Mouse (Mus musculus) CD8-positive naive resting alpha-beta T cell, adult 2 months (primary cell): ENCODE measurements around the gene Ppfibp1.
"Not testable (repeated sequence)": the region's sequence is repeated elsewhere in the genome, so short reads cannot be mapped to it uniquely, and the experiment has no call there.

Experiments used
- DNase-seq, 2 experiments: peaks; one replicate each; pipeline ENCODE4 v3.0.0; 2022; ENCODE audit warnings: low read depth in 2 of 2, low spot score in 2 of 2

Ppfibp1 gene

DNA sequence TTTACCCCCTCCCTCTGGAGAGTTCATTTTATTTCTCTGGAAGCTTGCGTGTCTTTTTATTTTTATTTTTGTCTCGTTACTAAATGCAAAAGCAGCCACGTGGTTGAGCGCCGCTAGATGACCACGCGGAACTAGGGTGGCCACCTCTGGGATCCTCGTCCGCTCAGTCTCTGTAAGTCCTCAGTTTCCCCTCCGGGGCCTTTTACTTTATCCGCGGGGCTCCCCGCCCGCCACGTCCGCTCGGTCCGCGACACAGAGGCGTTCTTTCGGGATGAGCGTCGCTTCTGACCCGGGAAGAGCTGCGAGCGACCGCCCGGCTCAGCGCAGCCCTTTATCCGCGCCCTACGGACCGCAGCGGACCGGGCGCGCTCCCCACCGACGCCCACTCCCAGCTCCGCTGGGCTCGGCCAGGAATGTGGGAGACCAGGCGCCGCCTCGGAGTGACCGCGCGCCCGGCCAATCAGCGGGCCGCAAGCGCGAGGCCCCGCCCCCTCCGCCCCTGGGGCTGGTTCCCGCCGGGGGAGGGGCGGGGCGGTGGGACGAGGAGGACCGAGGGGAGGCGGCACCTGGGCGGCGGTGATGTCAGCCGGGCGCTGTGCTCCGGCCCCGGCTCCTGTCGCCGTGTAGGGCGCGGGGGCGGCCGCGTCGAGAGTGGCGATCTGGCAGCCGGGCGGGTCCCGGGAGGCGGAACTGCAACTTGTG lies at the start of gene Ppfibp1:
Ppfibp1 (plus strand) TSS at position 530 of the 702 bp plus-strand sequence.
- DNase-seq: peak; percentile 67 to 69

DNA sequence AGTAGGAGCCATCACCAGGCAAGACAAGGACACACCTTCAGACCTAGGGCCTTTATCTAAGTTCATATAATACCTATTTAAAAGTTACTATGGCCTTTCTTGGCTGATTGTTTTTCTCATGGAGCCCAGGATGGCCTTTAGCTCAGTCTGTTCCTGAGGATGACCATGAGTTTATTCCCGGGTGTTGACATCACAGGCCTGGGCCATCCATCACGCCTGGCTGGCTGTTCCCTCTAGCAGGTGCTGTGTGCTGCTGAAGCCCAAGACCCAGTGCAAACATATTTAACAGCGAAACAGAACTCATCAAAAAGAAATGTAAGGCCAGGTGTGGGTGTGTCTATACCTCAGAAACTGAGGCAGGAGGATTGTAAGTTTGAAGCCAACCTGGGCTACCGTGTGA lies 49.4 kb upstream of the Ppfibp1 start:
- DNase-seq: no peak

DNA sequence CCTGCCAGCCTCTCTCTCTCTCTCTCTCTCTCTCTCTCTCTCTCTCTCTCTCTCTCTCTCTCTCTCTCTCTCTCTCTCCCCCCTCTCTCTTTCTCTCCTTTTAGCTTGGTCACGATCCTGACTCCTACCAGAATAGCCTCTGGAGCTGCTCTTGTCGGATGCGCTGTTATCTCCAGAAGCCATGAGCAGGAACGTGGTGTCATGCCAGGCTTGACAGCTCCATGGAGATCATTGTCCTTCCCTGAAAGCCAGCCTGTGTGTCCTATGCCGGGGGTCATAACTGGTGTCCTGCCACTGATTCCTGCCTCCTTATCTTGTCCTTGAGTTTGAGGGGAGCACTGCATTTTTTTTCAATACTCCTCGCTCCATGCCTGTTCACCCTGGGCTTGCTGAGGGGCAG lies 43.4 kb upstream of the Ppfibp1 start:
- no peak for DNase-seq

DNA sequence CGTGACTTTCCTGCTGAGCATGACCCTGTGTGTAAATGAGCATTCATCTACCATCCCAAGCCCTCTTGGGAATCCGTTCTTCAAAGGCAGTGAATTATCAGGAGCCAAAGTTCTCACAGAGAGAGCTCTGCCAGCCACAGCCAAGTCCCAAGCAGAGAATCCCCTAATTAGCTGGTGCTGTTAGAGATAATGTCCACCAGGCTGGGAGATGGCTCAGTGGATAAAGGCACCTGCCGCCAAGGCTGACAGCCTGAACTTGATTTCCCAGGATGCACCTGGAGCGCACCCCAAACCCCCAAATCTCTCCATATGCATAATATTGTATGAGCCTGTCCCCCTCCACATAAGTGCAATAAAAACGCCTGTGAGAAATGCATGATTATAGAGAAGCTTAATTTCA lies 42.9 kb upstream of the Ppfibp1 start:
- no peak for DNase-seq

DNA sequence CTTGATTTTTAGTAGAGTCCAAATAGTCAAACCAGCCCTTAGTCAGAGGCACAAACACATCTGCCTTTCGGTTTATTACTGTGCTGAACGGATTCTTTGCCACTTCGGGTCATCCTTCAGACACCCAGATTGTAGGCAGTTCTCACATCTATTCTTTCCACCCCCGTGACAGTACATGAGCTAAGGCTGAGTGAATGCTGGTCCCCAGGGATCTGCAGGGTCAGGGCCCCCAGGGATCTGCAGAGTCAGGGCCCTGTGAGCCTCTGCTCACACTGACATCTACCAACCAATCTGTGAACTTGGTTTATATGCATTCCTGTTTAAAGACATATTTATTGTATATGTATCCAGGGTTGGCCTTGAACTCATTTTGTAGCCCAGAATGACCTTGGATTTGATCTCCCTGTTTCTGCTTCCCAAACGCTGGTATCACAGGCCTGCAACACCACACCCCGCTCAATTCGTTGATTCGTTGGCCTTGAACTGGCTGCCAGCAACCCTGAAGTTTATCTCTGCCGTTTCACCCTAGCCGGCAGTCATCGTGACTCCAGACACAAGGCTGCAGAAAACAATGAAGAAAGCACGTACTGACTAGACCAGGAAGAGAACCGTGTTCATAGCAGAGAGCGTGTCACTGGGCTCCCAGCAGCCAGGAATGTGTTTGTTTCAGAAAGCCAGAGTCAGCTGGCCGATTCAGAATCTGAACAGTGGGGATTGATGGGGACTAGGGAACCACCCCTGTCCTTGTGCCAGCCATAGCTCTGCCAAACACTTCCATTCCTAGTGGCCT lies 42.1 kb upstream of the Ppfibp1 start:
- DNase-seq: no peak

DNA sequence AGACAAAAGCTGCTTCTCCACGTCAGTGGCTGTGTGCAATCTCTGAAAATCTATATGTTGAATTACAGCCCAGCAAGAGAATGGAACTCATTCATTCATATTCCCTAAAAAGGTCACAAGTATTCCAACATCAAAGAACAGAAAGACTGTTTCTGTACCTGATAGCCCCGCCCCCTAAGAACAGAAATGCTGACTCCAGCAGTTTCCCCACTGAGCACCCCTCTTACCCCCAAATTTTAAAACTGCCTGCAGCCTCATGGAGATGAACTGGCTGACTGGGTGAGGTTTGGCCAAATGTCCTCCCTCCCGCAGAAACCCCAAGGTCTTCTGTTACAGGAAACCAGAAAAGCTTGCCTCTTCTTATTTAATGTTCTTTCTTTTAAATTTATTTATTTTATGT lies 40.9 kb upstream of the Ppfibp1 start:
- DNase-seq: no peak

DNA sequence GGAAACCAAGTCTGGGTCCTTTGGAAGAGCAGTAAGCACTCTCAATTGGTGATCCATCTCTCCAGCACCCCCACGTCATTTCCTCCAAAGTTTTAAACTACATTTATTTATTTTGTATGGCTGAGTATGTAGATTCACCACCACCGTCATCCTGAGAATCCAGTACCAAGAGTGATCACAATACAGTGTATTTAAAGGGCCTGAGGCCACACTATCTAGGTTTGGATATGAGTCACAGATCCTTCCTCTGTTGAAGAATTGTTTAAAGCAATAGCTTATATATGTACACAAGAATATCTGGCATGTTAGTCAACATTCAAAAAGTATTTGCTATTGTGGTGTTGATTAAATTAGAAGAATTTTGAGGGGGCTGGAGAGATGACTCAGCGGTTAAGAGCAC lies 40.0 kb upstream of the Ppfibp1 start:
- no peak for DNase-seq

DNA sequence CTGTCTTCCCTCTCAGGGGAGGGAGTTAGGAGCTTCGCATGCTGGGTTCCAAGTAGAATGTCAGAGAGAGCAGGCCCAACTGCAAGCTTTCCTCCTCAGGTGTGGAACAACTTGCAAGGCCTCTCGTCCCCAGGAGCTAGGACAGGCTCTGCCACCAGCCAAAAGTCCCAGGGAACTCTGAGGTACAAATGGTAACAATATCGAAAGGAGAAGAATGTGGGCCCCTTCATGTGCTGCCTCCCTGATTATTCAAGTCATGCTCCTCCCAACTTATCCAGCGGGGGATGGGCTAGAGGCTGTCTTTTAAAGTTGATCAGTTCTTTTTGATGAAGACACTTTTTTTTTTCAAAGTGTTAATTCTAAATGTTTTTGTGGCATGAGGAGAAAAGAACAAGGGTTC lies 38.2 kb upstream of the Ppfibp1 start, which contains the start of gene Smco2:
Smco2 (plus strand) TSS at position 55 of the 400 bp plus-strand sequence.
- DNase-seq: no peak

DNA sequence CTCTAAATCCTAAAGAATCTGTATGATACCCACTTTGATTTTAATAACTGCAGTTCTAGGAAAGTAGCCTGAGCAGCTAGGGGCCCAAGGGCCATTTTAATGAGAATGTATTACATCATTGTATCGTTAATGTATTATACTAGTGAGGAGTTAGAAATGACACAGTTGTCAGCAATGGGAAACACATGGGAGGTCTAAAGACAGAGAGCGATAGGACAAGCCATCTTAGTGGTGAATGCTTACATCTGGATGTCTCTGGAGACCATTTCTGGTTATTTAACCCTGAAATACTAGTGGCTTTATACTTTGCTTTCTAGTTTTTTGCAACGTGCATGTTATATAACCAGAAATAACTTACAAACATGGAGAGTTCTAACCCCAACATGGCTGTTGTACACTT lies 36.4 kb upstream of the Ppfibp1 start:
- no peak for DNase-seq

DNA sequence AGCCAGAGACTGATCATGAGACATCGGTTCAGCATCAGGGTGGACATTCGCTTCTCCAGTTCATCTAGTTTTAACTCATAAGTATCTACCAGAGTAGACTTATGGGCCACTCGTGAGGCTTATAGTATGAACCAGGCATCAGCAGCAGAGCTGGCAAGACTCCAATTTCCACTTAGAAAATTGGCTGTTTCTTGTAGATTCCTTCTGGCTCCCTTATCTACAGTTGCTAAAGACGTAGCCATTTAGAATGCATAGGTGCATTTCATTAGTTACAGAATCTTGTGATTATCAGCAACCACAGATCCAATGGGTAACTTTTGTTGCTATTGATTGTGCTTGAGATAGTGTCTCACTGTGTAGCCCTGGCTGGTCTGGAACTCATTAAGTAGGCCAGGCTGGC lies 35.5 kb upstream of the Ppfibp1 start:
- no peak for DNase-seq

DNA sequence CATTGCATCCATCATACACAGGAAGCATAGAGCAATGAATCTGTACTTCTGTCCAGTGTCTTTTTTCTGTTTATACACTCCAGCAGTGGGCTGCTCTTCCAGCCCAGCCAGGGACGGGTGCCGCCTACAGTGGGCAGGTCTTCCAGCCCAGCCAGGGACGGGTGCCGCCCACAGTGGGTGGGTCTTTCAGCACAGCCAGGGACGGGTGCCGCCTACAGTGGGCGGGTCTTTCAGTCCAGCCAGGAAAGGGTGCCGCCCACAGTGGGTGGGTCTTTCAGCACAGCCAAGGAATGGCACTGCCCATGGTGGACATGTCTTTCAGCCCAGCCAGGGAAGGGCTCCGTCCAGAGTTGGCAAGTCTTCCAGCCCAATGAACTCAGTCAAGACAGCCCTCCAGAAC lies 33.1 kb upstream of the Ppfibp1 start:
- DNase-seq: no peak

DNA sequence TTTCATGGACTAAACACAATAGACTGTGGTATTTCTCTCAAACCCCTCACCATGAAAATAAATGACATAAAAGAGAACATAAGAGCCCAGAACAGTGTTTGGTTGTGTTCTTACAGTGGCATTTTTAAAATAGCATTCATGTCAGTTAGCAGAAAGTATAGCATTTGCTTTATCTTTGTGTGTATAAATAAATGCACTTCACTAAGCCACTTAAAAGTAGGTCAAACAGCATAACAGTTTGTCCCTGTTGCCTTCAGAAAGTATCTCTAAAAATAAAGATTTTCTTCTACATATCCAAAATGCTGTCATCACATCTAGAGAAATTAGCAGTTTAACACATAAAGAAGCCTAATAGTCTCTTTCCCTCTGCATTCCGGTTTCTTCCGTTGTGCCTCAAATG lies 30.9 kb upstream of the Ppfibp1 start:
- DNase-seq: no peak

DNA sequence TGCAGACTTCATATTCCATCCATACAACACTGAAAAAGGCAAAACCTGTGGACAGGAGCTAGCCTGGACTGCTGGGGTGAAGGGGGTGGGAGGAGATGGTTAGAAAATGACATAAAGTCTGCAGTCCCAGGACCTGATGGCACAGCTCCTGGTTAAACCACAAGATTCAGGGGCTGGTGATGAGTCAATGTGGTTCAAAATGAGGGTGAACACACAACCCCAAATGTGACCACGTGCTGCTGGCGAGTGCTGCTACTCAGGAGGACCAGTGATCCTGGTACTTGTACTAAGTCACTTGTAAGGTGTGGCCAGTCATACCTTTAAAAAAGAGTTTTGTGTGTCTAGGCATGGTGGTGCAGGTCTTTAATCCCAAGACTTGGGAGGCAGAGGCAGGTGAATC lies 25.1 kb upstream of the Ppfibp1 start:
- DNase-seq: no peak

DNA sequence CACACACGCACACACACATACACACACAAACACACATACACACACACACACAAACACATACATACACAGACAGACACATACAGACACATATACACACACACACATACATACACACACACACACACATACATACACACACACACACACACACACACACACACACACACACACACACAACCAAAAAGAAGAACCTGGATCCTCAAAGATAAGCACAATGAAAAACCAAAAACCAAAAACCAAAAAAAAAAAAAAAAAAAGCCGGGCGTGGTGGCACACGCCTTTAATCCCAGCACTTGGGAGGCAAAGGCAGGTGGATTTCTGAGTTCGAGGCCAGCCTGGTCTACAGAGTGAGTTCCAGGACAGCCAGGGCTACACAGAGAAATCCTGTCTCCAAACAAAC lies 23.9 kb upstream of the Ppfibp1 start:
- not testable (repeated sequence) for DNase-seq

DNA sequence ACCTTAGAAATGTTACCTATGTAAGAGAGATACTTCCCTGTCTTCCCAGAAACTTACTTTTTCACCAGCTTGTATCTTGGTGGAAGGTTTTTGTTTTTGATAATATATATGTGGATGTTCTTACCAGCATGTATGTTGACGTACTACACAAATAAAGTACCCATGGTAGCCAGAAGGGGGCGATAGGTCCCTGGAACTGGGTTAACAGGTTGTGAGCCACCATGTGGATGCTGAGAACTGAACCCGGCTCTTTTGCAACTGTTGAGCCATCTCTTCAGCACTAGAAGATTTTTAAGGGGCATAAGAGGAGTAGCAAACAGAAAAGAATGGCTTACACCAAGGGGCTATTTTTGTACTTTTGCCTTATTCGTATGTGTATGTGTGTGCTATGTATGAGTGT lies 22.6 kb upstream of the Ppfibp1 start:
- no peak for DNase-seq

DNA sequence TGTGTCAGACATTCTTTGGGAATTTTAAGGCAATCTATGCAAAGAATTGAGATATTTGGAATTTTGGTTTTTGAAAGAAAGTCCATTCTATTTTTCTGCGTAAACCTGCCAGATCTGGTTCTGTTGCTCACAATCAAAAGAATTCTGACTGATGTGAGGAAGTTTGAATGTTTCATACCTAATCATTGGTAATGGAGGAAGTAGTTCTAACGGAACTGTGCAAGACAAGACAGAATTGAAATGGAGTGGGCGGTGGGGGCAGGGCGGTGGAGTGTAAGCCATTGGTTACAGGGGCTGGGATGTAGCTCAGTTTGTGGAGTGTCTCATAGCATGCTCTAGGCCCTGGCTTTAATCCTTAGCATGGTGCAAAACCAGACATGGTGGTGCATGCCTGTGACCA lies 16.3 kb upstream of the Ppfibp1 start:
- no peak for DNase-seq

DNA sequence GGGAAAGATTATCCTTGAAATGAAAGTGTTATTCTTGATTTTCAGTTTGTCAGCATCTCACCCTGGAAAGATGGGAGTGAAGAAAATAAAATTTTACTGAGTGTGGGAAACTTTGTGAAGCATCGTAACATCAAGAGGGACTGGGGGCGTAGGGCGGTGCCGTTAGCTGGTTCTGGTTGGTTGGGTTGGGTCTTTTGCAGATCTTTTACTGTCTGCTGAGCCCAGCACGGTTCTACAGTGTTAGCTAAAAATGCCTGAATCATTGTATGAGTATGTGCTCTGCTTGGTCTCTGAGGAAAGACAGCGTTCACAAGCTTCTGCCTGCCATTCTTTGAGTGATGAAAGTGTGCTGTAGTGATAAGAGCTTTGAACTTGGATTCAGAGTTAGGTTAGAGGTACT lies 13.9 kb upstream of the Ppfibp1 start:
- DNase-seq: no peak

DNA sequence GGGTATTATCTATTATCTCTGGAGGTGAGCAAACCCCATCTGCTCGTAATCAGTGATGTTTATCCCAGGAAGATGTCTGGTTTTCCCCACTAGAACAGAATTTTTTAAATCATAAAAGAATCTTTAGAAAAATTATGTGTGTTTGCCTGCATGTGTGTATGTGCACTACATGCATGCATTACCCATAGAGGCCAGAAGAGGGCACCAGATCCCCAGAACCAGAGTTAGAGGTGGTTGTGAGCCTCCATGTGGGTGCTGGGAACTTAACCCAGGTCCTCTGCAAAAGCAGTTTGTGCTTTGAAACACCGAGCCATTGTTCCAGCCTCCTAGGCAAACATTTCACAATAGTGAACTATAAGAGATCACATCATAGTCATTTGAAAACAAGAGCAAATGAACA lies 11.5 kb upstream of the Ppfibp1 start:
- no peak for DNase-seq

DNA sequence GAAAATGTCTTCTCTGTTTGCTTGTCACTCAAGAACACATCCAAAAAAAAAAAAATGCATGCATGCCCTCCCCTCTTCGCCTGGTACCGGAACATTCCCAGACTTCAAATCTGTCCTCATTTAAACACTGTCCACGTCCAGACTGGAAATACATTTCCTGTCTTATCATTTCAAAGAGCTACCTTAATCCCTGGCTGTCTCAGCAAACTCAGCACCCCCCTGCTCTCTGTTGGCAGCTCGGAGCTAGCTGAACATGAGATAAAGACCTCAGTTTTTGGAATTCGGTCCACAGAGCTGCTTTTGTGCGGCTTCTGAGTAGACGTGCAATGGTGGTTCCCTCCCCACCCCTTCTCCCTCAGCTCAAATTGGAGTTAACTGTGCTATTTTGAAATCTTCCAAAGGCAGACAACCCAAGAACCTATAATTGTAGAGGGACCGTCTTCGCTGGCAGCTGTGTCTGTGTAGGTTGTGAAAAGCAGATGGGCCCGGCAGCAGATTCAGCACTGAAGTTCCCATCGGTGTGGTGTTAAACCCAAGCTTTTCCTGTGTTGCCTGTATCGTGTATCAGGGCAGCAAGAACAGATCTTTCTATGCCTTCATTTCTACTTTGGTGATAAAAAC lies 10.8 kb upstream of the Ppfibp1 start:
- no peak for DNase-seq

DNA sequence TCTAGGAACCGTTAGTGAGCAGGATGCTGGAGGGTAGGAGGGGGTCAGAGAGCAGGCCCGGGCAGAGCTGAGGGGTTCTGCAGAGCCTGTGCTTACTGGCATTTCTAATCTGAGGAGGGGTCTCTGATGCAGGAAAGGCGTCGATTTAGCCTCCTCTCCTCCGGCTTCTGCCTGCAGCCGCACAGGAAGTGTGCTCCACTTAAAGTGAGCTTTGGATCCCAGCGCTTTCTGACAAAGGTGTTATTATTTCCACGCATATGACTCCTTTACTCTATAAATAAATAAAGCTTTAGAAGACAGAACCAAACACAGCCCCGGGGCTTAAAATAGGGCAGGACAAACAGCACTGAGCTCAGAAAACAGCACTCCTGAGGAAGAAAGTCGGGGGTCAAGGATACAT lies 9.4 kb upstream of the Ppfibp1 start:
- DNase-seq: no peak

DNA sequence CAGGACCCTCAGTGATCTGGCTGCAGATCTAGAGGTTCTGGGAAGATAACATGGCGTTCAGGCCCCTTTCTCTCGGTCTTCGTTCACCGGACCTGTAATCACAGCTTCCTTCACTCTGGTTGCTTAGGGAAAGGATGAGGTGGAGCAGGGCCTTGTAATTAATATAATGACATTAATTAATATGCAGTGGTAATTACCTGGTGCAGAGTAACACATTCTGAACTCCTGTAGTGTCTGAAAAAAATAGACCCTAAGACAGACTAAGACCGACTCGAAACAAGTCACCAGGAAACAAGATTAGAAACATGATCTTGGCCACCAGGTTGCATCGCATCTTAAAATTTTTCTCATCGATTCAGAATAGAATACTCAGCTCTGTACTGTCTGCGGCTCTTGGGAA lies 8.4 kb upstream of the Ppfibp1 start:
- DNase-seq: no peak

DNA sequence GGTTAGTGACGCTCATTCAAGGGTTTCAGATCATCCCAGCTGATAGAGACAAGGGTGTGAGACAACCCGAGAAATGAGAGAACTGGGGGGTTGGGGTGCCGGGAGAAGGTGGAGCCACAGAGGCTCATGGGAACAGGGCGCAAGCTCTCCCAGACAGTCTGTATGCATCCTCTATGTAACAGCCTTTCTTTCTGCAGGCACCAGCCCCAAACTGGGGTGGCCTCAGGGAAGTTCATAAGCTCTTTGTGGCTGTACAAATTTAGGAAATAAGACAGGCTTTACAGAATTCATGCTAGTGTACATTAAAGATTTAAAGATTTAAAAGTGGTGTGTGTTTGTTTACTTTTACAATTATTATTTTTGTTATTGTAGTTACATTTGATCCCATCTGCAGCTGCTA lies 8.0 kb upstream of the Ppfibp1 start:
- DNase-seq: no peak
